Mouse (Mus musculus): ENCODE measurements around the gene Tmco4. TPM values are rescaled to one million over a fixed set of nuclear protein-coding genes. Genes with fewer than 3 reads are reported as not detected.
A peak's percentile ranks its signal among the peaks of the same experiment; 100 is the strongest.
"Not testable (repeated sequence)": the region's sequence is repeated elsewhere in the genome, so short reads cannot be mapped to it uniquely, and the experiment has no call there.

The Tmco4 gene
- polyA plus RNA-seq, 1 experiment from 2014 or later = 5.4 TPM

GRCm38 (mm10) chr4:138973719-138974115, 1.0 kb downstream of the Tmco4 start:
- Histone ChIP-seq H3K4me3 (peak overlapping the region; percentile 62), H3K4me1 (replicated peaks) (peaks cover 22% of the 10 kb centered on the region), H3K27me3 (replicated peaks) (no peaks in the 10 kb centered on the region), H3K4me2 (peak overlapping the region; percentile 91), H3K9ac (peak overlapping the region; percentile 90), H3K36me3 (no peaks in the 10 kb centered on the region), H3K27ac (ENCODE audit: poor library complexity, severe bottlenecking) (peak overlapping the region; percentile 93; the same call in 1 of the 2 replicates), H3K9me3 (replicated peaks) (no peaks in the 10 kb centered on the region)
- peak; percentile 13; the same call in 1 of the 2 replicates for ATAC-seq (ENCODE audit: insufficient number of reproducible peaks, low FRiP score)
- WGBS = 49% methylated on average over 3 of the region's 3 CpGs

DNA sequence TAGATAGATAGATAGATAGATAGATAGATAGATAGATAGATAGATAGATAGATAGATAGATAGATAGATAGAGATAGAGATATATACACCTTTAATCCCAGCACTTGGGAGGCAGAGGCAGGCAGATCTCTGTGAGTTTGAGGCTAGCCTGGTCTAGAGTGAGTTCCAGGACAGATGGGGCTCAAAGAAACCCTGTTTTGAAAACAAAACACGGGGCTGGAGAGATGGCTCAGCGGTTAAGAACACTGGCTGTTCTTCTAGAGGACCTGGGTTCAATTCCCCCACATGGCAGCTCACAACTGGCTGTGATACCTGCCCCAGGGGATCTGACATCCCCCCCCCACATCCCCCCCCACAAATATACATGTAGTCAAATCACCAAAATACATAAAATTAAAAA, 1.9 kb downstream of the Tmco4 start:
- 88% methylated on average over 2 of the region's 2 CpGs for WGBS

GRCm38 (mm10) chr4:138975194-138975593, 2.5 kb downstream of the Tmco4 start:
- WGBS = 41% methylated on average over 3 of the region's 3 CpGs
- peaks cover 15% of the 10 kb centered on the region; the same call in 1 of the 2 replicates for H3K4me1 ChIP-seq (replicated peaks)
- no peak overlapping the region for H3K4me3 ChIP-seq
- ATAC-seq (ENCODE audit: insufficient number of reproducible peaks, low FRiP score) = no peak
- H3K27ac ChIP-seq (ENCODE audit: poor library complexity, severe bottlenecking) = no peak overlapping the region
- no peaks in the 10 kb centered on the region for H3K9me3 ChIP-seq (replicated peaks)
- H3K36me3 ChIP-seq = no peaks in the 10 kb centered on the region
- no peak overlapping the region for H3K9ac ChIP-seq
- no peaks in the 10 kb centered on the region for H3K27me3 ChIP-seq (replicated peaks)
- H3K4me2 ChIP-seq = no peak overlapping the region

More for the DNA sequence above, 1.9 kb downstream of the Tmco4 start:
- not testable (repeated sequence) for H3K9ac ChIP-seq; ATAC-seq (ENCODE audit: insufficient number of reproducible peaks, low FRiP score); H3K27ac ChIP-seq (ENCODE audit: poor library complexity, severe bottlenecking); H3K27me3 ChIP-seq (replicated peaks); H3K4me3 ChIP-seq; H3K9me3 ChIP-seq (replicated peaks); H3K36me3 ChIP-seq; H3K4me2 ChIP-seq
- peaks cover 15% of the 10 kb centered on the region; the same call in 1 of the 2 replicates for H3K4me1 ChIP-seq (replicated peaks)

GRCm38 (mm10) chr4:138976046-138976445, 3.4 kb downstream of the Tmco4 start:
- no peaks in the 10 kb centered on the region for H3K36me3 ChIP-seq
- no peak overlapping the region for H3K4me2 ChIP-seq
- H3K4me3 ChIP-seq = no peak overlapping the region
- no peak overlapping the region for H3K27ac ChIP-seq (ENCODE audit: poor library complexity, severe bottlenecking)
- no peak overlapping the region for H3K9ac ChIP-seq
- H3K9me3 ChIP-seq (replicated peaks) = no peaks in the 10 kb centered on the region
- ATAC-seq (ENCODE audit: insufficient number of reproducible peaks, low FRiP score) = no peak
- H3K27me3 ChIP-seq (replicated peaks) = no peaks in the 10 kb centered on the region
- 65% methylated on average over 6 of the region's 6 CpGs for WGBS
- H3K4me1 ChIP-seq (replicated peaks) = peaks cover 15% of the 10 kb centered on the region; the same call in 1 of the 2 replicates

- Histone ChIP-seq H3K4me2 (no peak overlapping the region), H3K9me3 (replicated peaks) (no peaks in the 10 kb centered on the region), H3K27ac (ENCODE audit: poor library complexity, severe bottlenecking) (no peak overlapping the region), H3K36me3 (no peaks in the 10 kb centered on the region), H3K27me3 (replicated peaks) (no peaks in the 10 kb centered on the region), H3K4me1 (replicated peaks) (0 out of 2 replicates have a peak, but pooled peaks cover 5% of the 10 kb centered on the region), H3K4me3 (no peak overlapping the region), H3K9ac (no peak overlapping the region)
- no peak for ATAC-seq (ENCODE audit: insufficient number of reproducible peaks, low FRiP score)
- WGBS = 89% methylated on average over 8 of the region's 8 CpGs
Measured at GRCm38 (mm10) chr4:138980021-138980420, 7.3 kb downstream of the Tmco4 start.

DNA sequence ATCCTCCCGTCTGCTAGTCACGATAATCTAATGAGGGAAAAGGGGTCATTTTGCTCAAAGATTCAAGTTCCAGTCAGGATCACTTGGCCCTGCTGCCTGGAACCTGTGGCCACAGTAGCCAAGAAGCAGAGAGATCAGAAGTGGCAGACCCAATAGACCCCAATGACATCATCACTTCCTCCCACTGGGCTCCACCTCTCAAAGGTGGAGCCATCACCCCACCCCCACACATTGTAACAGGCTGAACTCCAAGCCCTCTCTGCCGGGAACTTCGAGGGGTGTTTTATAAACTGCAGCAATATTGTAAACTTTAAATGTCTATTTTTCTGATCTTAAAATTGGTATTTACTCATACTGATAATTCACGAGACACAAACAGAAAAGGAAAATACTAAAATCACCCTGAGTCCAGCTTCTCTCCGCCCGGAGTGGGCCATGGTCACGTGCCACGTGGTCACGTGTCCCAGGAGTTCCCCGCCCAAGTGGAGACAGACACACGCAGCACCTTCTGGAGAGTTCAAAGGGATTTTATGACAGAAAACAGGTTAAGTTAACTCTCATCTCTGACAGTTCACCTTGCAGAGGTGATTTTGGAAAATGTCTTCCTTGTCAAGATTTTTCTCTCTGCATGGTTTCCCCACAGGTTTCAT, 8.2 kb downstream of the Tmco4 start:
- peak; percentile 76; the same call in 1 of the 2 replicates for ATAC-seq (ENCODE audit: insufficient number of reproducible peaks, low FRiP score)
- 0 out of 2 replicates have a peak, but pooled peaks cover 6% of the 10 kb centered on the region for H3K4me1 ChIP-seq (replicated peaks)
- no peaks in the 10 kb centered on the region for H3K27me3 ChIP-seq (replicated peaks)
- peak overlapping the region; percentile 22; the same call in 1 of the 2 replicates for H3K4me2 ChIP-seq
- no peak overlapping the region for H3K27ac ChIP-seq (ENCODE audit: poor library complexity, severe bottlenecking)
- 16% methylated on average over 12 of the region's 12 CpGs for WGBS
- H3K9me3 ChIP-seq (replicated peaks) = no peaks in the 10 kb centered on the region
- H3K36me3 ChIP-seq = no peaks in the 10 kb centered on the region
- H3K4me3 ChIP-seq = no peak overlapping the region
- H3K9ac ChIP-seq = no peak overlapping the region

GRCm38 (mm10) chr4:138983422-138983821, 10.7 kb downstream of the Tmco4 start:
- peaks cover 14% of the 10 kb centered on the region for H3K4me1 ChIP-seq (replicated peaks)
- H3K27me3 ChIP-seq (replicated peaks) = no peaks in the 10 kb centered on the region
- H3K9ac ChIP-seq = no peak overlapping the region
- 69% methylated on average over 3 of the region's 3 CpGs for WGBS
- no peaks in the 10 kb centered on the region for H3K36me3 ChIP-seq
- no peaks in the 10 kb centered on the region for H3K9me3 ChIP-seq (replicated peaks)
- H3K27ac ChIP-seq (ENCODE audit: poor library complexity, severe bottlenecking) = no peak overlapping the region
- ATAC-seq (ENCODE audit: insufficient number of reproducible peaks, low FRiP score) = no peak
- no peak overlapping the region for H3K4me3 ChIP-seq
- H3K4me2 ChIP-seq = no peak overlapping the region

GRCm38 (mm10) chr4:138984744-138985143, 12.1 kb downstream of the Tmco4 start:
- WGBS = 68% methylated on average over 7 of the region's 7 CpGs
- Histone ChIP-seq H3K9me3 (replicated peaks) (no peaks in the 10 kb centered on the region), H3K36me3 (no peaks in the 10 kb centered on the region), H3K9ac (no peak overlapping the region), H3K4me3 (no peak overlapping the region), H3K27ac (ENCODE audit: poor library complexity, severe bottlenecking) (no peak overlapping the region), H3K4me2 (no peak overlapping the region), H3K27me3 (replicated peaks) (no peaks in the 10 kb centered on the region), H3K4me1 (replicated peaks) (peaks cover 14% of the 10 kb centered on the region)
- no peak for ATAC-seq (ENCODE audit: insufficient number of reproducible peaks, low FRiP score)

DNA sequence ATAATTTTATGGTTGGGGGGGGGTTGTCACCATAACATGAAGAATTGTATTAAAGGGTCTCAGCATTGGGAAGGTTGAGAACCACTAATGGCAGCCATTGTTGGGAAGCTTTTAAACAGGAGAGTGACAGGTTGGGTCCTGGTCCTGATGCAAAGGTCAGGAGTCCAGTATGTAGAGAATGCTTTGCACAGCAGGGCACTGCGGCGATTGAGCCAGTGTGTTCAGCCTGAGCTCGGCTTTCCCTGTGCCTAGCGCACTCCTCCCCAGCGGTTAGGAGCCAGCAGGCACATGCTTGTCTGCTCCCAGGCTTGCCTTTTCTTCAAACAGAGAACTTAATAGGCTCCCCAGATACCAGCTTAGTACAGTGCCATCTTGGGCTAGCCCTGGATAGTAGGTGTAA, 13.6 kb downstream of the Tmco4 start:
- H3K9ac ChIP-seq = no peak overlapping the region
- WGBS = 69% methylated on average over 5 of the region's 5 CpGs
- ATAC-seq (ENCODE audit: insufficient number of reproducible peaks, low FRiP score) = no peak

GRCm38 (mm10) chr4:138994389-138994788, 21.7 kb downstream of the Tmco4 start:
- no peak overlapping the region for H3K4me3 ChIP-seq
- no peak for ATAC-seq (ENCODE audit: insufficient number of reproducible peaks, low FRiP score)
- no peaks in the 10 kb centered on the region for H3K4me1 ChIP-seq (replicated peaks)
- H3K36me3 ChIP-seq = 0 out of 2 replicates have a peak, but pooled peaks cover 2% of the 10 kb centered on the region
- H3K27me3 ChIP-seq (replicated peaks) = no peaks in the 10 kb centered on the region
- 61% methylated on average over 3 of the region's 3 CpGs for WGBS
- H3K27ac ChIP-seq (ENCODE audit: poor library complexity, severe bottlenecking) = no peak overlapping the region
- no peak overlapping the region for H3K4me2 ChIP-seq
- H3K9ac ChIP-seq = no peak overlapping the region
- H3K9me3 ChIP-seq (replicated peaks) = 0 out of 2 replicates have a peak, but pooled peaks cover 4% of the 10 kb centered on the region

More for the DNA sequence above, 13.6 kb downstream of the Tmco4 start:
- Histone ChIP-seq H3K4me2 (no peak overlapping the region), H3K27me3 (replicated peaks) (no peaks in the 10 kb centered on the region), H3K4me1 (replicated peaks) (peaks cover 14% of the 10 kb centered on the region), H3K9me3 (replicated peaks) (no peaks in the 10 kb centered on the region), H3K27ac (ENCODE audit: poor library complexity, severe bottlenecking) (0 out of 2 replicates have a peak overlapping the region, but pooled peaks have one; percentile 10), H3K4me3 (no peak overlapping the region), H3K36me3 (no peaks in the 10 kb centered on the region)

- Histone ChIP-seq H3K4me1 (replicated peaks) (0 out of 2 replicates have a peak, but pooled peaks cover 3% of the 10 kb centered on the region), H3K9ac (no peak overlapping the region), H3K9me3 (replicated peaks) (0 out of 2 replicates have a peak, but pooled peaks cover 5% of the 10 kb centered on the region), H3K4me3 (no peak overlapping the region), H3K4me2 (no peak overlapping the region), H3K27ac (ENCODE audit: poor library complexity, severe bottlenecking) (no peak overlapping the region), H3K27me3 (replicated peaks) (no peaks in the 10 kb centered on the region), H3K36me3 (0 out of 2 replicates have a peak, but pooled peaks cover 2% of the 10 kb centered on the region)
- 77% methylated on average over 5 of the region's 5 CpGs for WGBS
- ATAC-seq (ENCODE audit: insufficient number of reproducible peaks, low FRiP score) = no peak
Measured at GRCm38 (mm10) chr4:138996410-138996809, 23.7 kb downstream of the Tmco4 start.

Measured in heart, embryonic 12.5 days (tissue).